Mouse (Mus musculus): ENCODE data around the gene Fignl2.
A peak's percentile ranks its signal among the peaks of the same experiment; 100 is the strongest.

The Fignl2 gene

DNA sequence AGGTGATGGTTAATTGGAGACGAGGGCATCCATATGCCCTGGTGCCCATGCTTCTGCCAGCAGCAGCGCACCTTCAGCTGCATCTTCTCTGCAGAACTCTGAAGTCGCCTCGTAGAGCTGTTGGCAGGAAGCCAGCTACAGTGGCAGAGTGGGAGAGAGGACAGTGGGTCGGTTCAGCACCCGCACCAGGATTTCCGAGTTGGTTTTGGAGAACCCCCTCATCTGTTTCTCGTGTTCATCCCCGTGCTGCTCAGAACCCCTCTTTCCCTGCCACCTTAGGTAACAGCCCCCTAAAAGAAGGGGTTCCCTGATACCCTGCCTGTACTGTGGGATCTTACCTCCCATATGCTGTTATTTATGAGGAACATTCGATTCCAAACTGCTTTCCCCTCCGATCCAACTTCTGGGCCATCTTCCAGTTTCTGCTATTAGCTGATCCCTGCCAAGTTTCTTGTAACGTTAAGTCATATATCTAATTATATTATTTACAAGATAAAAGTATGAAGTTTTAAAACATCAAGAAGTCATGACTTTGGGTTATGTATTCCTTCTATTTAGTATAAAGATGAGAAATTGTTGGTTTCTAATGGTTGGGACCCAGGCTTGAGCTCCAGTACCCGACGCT, 69.9 kb downstream of the Fignl2 start:
- peak; percentile 37 to 52 for DNase-seq

DNA sequence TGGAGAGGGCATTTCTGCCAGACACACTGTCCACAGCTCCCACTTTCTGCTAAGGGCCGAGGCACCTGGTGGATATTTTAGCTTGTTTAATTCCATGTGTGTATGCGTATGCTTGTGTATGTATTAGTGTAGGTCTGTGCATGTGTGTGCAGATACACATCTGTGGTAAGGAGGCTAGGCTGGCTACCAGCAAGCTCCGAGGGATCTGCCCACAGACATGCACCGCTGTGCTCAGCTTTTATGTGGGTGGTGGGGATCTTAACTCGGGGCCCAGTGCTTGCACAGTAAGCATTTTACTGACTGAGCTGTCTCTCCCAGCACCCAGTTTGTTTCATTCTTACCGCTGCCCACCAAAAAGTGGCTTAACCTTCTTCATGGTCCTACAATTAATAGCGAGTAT, 71.1 kb downstream of the Fignl2 start:
- DNase-seq: no peak

DNA sequence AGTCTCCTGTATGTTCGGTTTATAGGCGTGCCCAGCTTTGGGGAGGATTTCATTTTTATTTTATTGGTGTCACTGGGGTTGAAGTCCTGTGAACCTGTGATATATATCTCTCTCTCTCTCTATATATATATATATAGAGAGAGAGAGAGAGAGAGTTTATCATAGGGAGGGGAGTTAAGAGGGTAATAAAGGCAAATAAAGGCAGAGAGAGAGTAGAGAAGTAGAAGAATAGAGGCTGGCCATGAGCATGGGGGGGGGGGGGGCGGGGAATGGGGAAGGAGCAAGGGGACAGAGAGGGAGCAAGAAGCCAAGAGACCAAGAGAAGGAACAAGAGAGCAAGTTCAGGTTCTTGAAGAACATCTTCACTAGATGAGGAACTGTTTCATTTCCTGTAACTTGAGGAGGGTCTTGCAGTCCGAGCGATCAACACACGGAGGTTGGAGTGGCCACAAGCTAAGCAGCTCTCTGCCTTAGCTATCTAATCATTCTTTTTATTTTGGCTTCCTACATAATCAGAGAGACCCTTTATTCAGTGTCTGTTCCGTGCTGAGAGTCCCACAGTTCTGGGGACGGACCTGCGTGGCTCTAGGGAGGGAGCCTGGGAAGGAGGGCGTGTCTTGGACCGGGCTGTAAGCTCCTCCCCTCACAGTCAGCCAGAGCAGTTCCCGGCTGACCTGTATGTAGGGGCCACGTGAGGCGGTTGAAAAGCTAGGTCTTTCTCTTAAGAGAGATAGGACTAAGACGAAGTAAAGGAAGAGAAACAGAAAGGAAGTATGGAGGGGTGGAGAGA, 71.9 kb downstream of the Fignl2 start:
- peak; percentile 65 to 74 for DNase-seq

GRCm38 (mm10) chr15:101005717-101006116, 72.7 kb downstream of the Fignl2 start:
- no peak for DNase-seq

DNA sequence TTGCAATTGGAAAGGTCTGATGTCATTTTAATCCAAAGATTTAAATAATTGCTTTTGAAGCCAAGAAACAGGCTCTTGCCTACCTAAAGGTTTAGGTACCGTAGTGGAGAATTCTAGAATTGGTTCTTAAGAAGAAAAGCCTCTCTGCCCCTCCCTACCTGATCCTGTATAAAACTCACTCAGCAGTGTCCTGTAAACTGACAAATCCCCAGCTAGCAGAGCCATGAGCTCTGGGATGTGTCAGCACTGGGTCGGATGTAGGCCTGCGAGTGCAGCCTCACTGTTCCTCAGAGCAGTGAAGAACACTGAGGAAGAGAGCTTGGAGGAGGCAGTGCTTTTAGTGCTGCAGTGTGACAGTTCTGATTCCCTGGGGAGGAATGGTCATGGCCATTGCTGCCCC, 73.8 kb downstream of the Fignl2 start:
- DNase-seq: no peak

- no peak for DNase-seq
These were observed 75.9 kb downstream of the Fignl2 start for GRCm38 (mm10) chr15:101002466-101002865.

- DNase-seq: no peak
These were observed 76.7 kb downstream of the Fignl2 start for GRCm38 (mm10) chr15:101001685-101002084.

All from kidney, postnatal 4 days (tissue).